Mouse (Mus musculus): ENCODE measurements around the gene 2310009B15Rik. TPM values are rescaled to one million over a fixed set of nuclear protein-coding genes. Genes with fewer than 3 reads are reported as not detected.
A peak's percentile ranks its signal among the peaks of the same experiment; 100 is the strongest.

Gene 2310009B15Rik
- total and polyA plus RNA-seq, 2 experiments from 2014 or later: 32.7 to 45.0 TPM

DNA sequence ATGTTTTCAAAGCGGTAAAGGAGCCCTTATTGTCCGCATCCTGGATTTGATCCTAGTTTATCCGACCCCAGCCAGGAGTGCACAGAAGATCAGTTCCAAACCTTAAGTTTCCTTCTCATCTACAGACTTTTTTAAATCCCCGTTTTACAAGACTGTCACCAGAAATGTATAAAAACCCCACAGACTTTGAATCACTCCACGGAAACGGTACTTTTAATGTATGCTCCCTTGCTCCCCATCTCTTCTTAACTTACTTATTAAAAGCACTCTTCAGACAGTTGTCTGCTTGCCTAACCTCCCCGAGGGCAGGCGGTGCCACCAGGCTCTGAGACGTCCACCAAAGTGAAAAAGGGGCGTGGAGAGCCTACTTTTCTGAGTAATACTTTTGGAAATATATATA lies 13.9 kb downstream of the 2310009B15Rik start:
- Histone ChIP-seq H3K4me2 (ENCODE audit: low read depth, low read length) (peak overlapping the region; percentile 56), H3K36me3 (ENCODE audit: insufficient read depth, low read length) (no peaks in the 10 kb centered on the region), H3K4me3 (ENCODE audit: low read length) (peak overlapping the region; percentile 36; the same call in 1 of the 2 replicates), H3K9ac (replicated peaks; ENCODE audit: low read length) (no peak overlapping the region), H3K4me1 (ENCODE audit: insufficient read depth, low read length) (peaks cover 5% of the 10 kb centered on the region; the same call in 1 of the 2 replicates), H3K9me3 (ENCODE audit: low read length) (no peaks in the 10 kb centered on the region), H3K27ac (no peak overlapping the region), H3K27me3 (ENCODE audit: insufficient read depth, low read length) (peaks cover 42% of the 10 kb centered on the region)
- ATAC-seq: no peak
- no peak for DNase-seq (ENCODE audit: low spot score)
- TF ChIP-seq CTCF (IDR thresholded peaks at IDR 0.05; ENCODE audit: low read depth): no peak
- WGBS: 2% methylated on average over 10 of the region's 10 CpGs

DNA sequence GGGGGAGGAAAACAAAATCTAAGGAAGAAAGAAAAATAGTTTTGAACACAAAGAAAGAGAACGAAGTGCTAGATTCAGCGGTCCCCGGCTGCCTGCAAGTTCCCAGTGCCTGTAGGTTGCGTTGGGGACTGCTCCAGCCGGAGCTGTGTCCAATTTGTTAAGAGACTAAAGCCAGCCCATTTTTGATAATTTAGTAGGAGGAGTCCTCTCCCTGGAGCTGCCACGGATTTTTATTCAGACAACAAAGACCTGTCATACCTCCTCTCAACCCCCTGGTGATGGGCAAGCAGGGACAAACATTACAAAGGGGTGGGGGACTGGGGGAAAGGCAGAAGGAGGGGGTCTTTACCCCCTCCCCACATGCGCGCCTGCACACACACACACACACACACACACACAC lies 14.3 kb downstream of the 2310009B15Rik start:
- DNase-seq (ENCODE audit: low spot score): peak; percentile 41
- H3K9me3 ChIP-seq (ENCODE audit: low read length): no peaks in the 10 kb centered on the region
- H3K4me2 ChIP-seq (ENCODE audit: low read depth, low read length): peak overlapping the region; percentile 56
- no peak overlapping the region for H3K27ac ChIP-seq
- H3K4me1 ChIP-seq (ENCODE audit: insufficient read depth, low read length): peaks cover 5% of the 10 kb centered on the region; the same call in 1 of the 2 replicates
- H3K9ac ChIP-seq (replicated peaks; ENCODE audit: low read length): no peak overlapping the region
- 0% methylated on average over 7 of the region's 8 CpGs for whole genome bisulfite sequencing
- peak overlapping the region; percentile 36 for H3K4me3 ChIP-seq (ENCODE audit: low read length)
- no peaks in the 10 kb centered on the region for H3K36me3 ChIP-seq (ENCODE audit: insufficient read depth, low read length)
- peak; percentile 32; the same call in 1 of the 2 replicates for ATAC-seq
- no peak for TF ChIP-seq CTCF (IDR thresholded peaks at IDR 0.05; ENCODE audit: low read depth)
- peaks cover 46% of the 10 kb centered on the region for H3K27me3 ChIP-seq (ENCODE audit: insufficient read depth, low read length)

- no peak for TF ChIP-seq CTCF (IDR thresholded peaks at IDR 0.05; ENCODE audit: low read depth)
- ATAC-seq (no peak), DNase-seq (ENCODE audit: low spot score) (peak; percentile 54)
- peak overlapping the region; percentile 56 for H3K4me2 ChIP-seq (ENCODE audit: low read depth, low read length)
- peak overlapping the region; percentile 36 for H3K4me3 ChIP-seq (ENCODE audit: low read length)
- peak overlapping the region; percentile 37 for H3K9ac ChIP-seq (replicated peaks; ENCODE audit: low read length)
- no peaks in the 10 kb centered on the region for H3K9me3 ChIP-seq (ENCODE audit: low read length)
- H3K27ac ChIP-seq: no peak overlapping the region
- peaks cover 5% of the 10 kb centered on the region; the same call in 1 of the 2 replicates for H3K4me1 ChIP-seq (ENCODE audit: insufficient read depth, low read length)
- peaks cover 48% of the 10 kb centered on the region for H3K27me3 ChIP-seq (ENCODE audit: insufficient read depth, low read length)
- no peaks in the 10 kb centered on the region for H3K36me3 ChIP-seq (ENCODE audit: insufficient read depth, low read length)
- 3% methylated on average over 54 of the region's 54 CpGs for WGBS
Measured at GRCm38 (mm10) chr1:138841306-138842095, 15.2 kb downstream of the 2310009B15Rik start.

- no peak overlapping the region for H3K9ac ChIP-seq (replicated peaks; ENCODE audit: low read length)
- no peak for TF ChIP-seq CTCF (IDR thresholded peaks at IDR 0.05; ENCODE audit: low read depth)
- H3K4me3 ChIP-seq (ENCODE audit: low read length): peak overlapping the region; percentile 36
- H3K27ac ChIP-seq: no peak overlapping the region
- peaks cover 50% of the 10 kb centered on the region for H3K27me3 ChIP-seq (ENCODE audit: insufficient read depth, low read length)
- peaks cover 5% of the 10 kb centered on the region; the same call in 1 of the 2 replicates for H3K4me1 ChIP-seq (ENCODE audit: insufficient read depth, low read length)
- H3K4me2 ChIP-seq (ENCODE audit: low read depth, low read length): peak overlapping the region; percentile 56; the same call in 1 of the 2 replicates
- H3K36me3 ChIP-seq (ENCODE audit: insufficient read depth, low read length): no peaks in the 10 kb centered on the region
- no peak for ATAC-seq
- H3K9me3 ChIP-seq (ENCODE audit: low read length): no peaks in the 10 kb centered on the region
- WGBS: 7% methylated on average over 25 of the region's 25 CpGs
- DNase-seq (ENCODE audit: low spot score): no peak
Measured at GRCm38 (mm10) chr1:138840440-138841305, 16.0 kb downstream of the 2310009B15Rik start.

GRCm38 (mm10) chr1:138839809-138840430 lies 16.7 kb downstream of the 2310009B15Rik start:
- 9% methylated on average over 16 of the region's 16 CpGs for WGBS

DNA sequence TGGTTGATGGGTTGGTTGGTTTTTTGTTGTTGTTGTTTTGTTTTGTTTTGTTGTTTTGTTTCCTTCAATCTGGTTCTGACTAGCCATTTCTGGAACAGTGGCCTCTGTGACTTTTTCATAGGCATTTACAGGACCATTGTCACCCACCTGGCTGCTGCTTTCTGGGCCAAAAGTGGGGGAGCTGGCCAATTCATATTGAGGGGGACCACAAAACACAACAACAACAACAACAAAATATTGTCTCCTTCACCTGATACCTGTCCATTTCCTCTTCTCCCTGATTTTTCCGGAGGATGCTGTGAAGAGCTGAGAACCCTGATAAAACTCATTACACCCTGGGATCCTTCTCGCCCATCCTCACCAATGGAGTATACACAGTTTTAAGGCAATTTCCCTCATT lies 17.4 kb downstream of the 2310009B15Rik start:
- peaks cover 5% of the 10 kb centered on the region; the same call in 1 of the 2 replicates for H3K4me1 ChIP-seq (ENCODE audit: insufficient read depth, low read length)
- TF ChIP-seq CTCF (IDR thresholded peaks at IDR 0.05; ENCODE audit: low read depth): no peak
- H3K36me3 ChIP-seq (ENCODE audit: insufficient read depth, low read length): no peaks in the 10 kb centered on the region
- ATAC-seq: no peak
- 24% methylated on average over 2 of the region's 2 CpGs for WGBS
- H3K27me3 ChIP-seq (ENCODE audit: insufficient read depth, low read length): peaks cover 48% of the 10 kb centered on the region
- no peaks in the 10 kb centered on the region for H3K9me3 ChIP-seq (ENCODE audit: low read length)
- H3K27ac ChIP-seq: no peak overlapping the region
- no peak overlapping the region for H3K9ac ChIP-seq (replicated peaks; ENCODE audit: low read length)
- 0 out of 2 replicates have a peak overlapping the region, but pooled peaks have one; percentile 1 for H3K4me3 ChIP-seq (ENCODE audit: low read length)
- no peak overlapping the region for H3K4me2 ChIP-seq (ENCODE audit: low read depth, low read length)
- DNase-seq (ENCODE audit: low spot score): no peak

More at GRCm38 (mm10) chr1:138839809-138840430, 16.7 kb downstream of the 2310009B15Rik start:
- no peaks in the 10 kb centered on the region for H3K9me3 ChIP-seq (ENCODE audit: low read length)
- peaks cover 5% of the 10 kb centered on the region; the same call in 1 of the 2 replicates for H3K4me1 ChIP-seq (ENCODE audit: insufficient read depth, low read length)
- no peaks in the 10 kb centered on the region for H3K36me3 ChIP-seq (ENCODE audit: insufficient read depth, low read length)
- no peak for TF ChIP-seq CTCF (IDR thresholded peaks at IDR 0.05; ENCODE audit: low read depth)
- no peak for DNase-seq (ENCODE audit: low spot score)
- ATAC-seq: no peak
- H3K27ac ChIP-seq: no peak overlapping the region
- H3K27me3 ChIP-seq (ENCODE audit: insufficient read depth, low read length): peaks cover 48% of the 10 kb centered on the region
- H3K4me2 ChIP-seq (ENCODE audit: low read depth, low read length): no peak overlapping the region
- H3K9ac ChIP-seq (replicated peaks; ENCODE audit: low read length): no peak overlapping the region
- H3K4me3 ChIP-seq (ENCODE audit: low read length): peak overlapping the region; percentile 14; the same call in 1 of the 2 replicates

Measured in hindbrain, postnatal 0 days (tissue).